Mouse (Mus musculus) stomach, postnatal 0 days (tissue): ENCODE measurements at regions not wholly inside any gene's neighbourhood (a gene's known extent, or its start where the extent isn't known, plus 50 kb on each side); places are given as distances from the start of the nearest gene placed in this dataset.

Experiments used
- CTCF ChIP-seq: IDR thresholded peaks from 2 replicates; pipeline ENCODE4 v1.5.1; 2016; ENCODE audit warnings: antibody characterized with exemption, low read depth, mild to moderate bottlenecking, moderate library complexity
- EP300 ChIP-seq: optimal IDR thresholded peaks from 2 replicates; pipeline ENCODE3; 2016; ENCODE audit warnings: antibody characterized with exemption

DNA sequence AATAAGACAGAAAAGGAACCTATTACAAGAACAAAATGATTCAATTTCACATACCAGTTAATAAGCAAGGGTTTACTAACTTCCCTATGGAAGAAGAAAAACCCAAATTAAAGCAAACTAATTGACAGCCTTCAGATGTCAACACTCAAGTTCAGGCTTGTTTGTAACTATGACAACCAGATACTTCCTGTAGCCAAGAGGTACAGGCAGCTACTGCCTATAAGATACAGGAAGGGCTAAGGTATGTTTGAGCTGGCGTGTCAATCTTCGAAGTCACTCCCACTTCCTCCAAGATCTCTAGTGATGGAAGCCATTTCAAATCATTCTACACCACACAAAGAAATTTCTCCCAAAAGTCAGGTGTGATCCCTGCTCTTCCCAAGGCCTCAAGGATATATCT is 198.1 kb upstream of the Klf14 start:
- TF ChIP-seq CTCF (no peak), EP300 (no peak)
